Mouse (Mus musculus): ENCODE measurements around the gene Mmgt2.

GRCm38 (mm10) chr11:62638402-62638801, 10.1 kb upstream of the Mmgt2 start:
- TF ChIP-seq POLR2A (IDR thresholded peaks at IDR 0.05; ENCODE audit: borderline replicate concordance, extremely low read depth, low read depth, low read length), result no peak
- no peak for TF ChIP-seq CTCF (IDR thresholded peaks at IDR 0.05; ENCODE audit: insufficient read depth, low read length)

All from lung, adult 2 months (tissue).